Mouse (Mus musculus) ES-Bruce4 (cell line): Measurements from ENCODE around the gene Fes. TPM values are rescaled to one million over a fixed set of nuclear protein-coding genes. Genes with fewer than 3 reads are reported as not detected.
"Not testable (repeated sequence)": the region's sequence is repeated elsewhere in the genome, so short reads cannot be mapped to it uniquely, and the experiment has no call there.

Source experiments
- H3K27ac ChIP-seq: 2 replicates; pipeline ENCODE4 v1.5.1; 2012; ENCODE audit warnings: low read length, inconsistent platforms; ENCODE audit not compliant: insufficient read depth
- H3K27me3 ChIP-seq: 2 replicates; pipeline ENCODE4 v1.6.1; 2012; ENCODE audit warnings: mild to moderate bottlenecking, low read length, inconsistent platforms; ENCODE audit not compliant: control insufficient read depth, poor library complexity, insufficient read depth, severe bottlenecking
- H3K36me3 ChIP-seq: 2 replicates; pipeline ENCODE4 v1.6.1; 2012; ENCODE audit warnings: inconsistent platforms, mild to moderate bottlenecking, low read length, moderate library complexity; ENCODE audit not compliant: control insufficient read depth, poor library complexity, insufficient read depth, severe bottlenecking
- H3K4me1 ChIP-seq: one replicate; pipeline ENCODE4 v1.8.1; 2011; ENCODE audit warnings: low read length; ENCODE audit not compliant: control insufficient read depth, insufficient read depth
- H3K4me3 ChIP-seq: 2 replicates; pipeline ENCODE4 v1.5.1; 2011; ENCODE audit warnings: low read depth, mild to moderate bottlenecking, low read length
- H3K9ac ChIP-seq: 2 replicates; pipeline ENCODE4 v1.6.1; 2012; ENCODE audit warnings: low read depth, mild to moderate bottlenecking, inconsistent platforms; ENCODE audit not compliant: poor library complexity, severe bottlenecking
- H3K9me3 ChIP-seq: replicated peaks from 2 replicates; pipeline ENCODE4 v1.6.1; 2012; ENCODE audit warnings: mild to moderate bottlenecking, low read length, inconsistent platforms; ENCODE audit not compliant: control insufficient read depth, poor library complexity, insufficient read depth, severe bottlenecking
- CTCF ChIP-seq: IDR thresholded peaks from one replicate; pipeline ENCODE4 v1.8.1; 2011; ENCODE audit warnings: low read depth, low read length
- EP300 ChIP-seq: IDR thresholded peaks from 2 replicates; pipeline ENCODE4 v1.6.1; 2011; ENCODE audit warnings: low read depth, low read length; ENCODE audit not compliant: insufficient read depth
- POLR2A ChIP-seq: IDR thresholded peaks from one replicate; pipeline ENCODE4 v1.8.1; 2011; ENCODE audit warnings: low read length; ENCODE audit not compliant: insufficient read depth
- polyA plus RNA-seq: library from polyadenylated mRNA; stranded (reverse); fragments of >200 nt; gene quantifications from 2 replicates; pipeline ENCODE4 v1.2.4, GENCODE M21; 2011; ENCODE audit warnings: low read depth; ENCODE audit not compliant: missing spikeins, insufficient read depth, insufficient read length

Gene Fes
- polyA plus RNA-seq, 1 experiment, result 0.76 TPM

DNA sequence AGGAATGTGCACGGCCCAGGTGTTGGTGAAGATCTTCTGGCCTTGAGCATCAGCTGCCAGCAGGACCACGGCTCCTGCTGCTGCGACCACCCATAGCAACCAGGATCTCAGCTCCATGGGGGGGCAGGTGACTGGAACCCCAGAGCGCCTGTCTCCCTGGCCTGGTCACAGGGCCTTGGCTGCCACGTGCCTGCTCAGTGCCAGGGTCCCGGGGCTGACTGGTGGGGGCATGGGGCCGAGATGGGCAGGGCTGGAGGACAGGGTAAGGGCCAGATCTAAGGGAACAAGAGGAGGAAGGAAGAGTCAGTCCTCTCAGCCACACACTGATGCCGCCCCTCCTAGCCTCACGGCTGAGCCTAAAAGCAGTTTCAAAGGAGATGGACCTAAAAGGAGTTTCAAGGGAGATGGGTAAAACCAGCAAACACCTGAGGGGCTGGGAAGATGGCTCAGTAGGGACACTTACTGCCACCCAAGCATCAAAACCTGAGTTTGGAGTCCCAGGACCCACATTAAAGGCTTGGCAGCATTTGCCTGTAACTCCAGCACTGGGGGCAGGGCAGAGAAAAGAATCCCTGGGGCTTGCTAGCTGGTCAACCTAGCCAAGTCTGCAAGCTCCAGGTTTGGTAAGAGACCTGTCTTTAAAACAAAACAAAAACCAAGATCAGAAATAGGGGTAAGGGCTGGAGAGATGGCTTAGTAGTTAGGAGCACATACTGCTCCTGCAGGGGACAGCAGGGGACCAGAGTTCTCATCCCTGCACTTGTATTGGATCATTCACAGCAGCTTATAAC is 11.1 kb upstream of the Fes start:
- Histone ChIP-seq H3K27me3 (no peaks in the 10 kb centered on the region), H3K9ac (no peak overlapping the region), H3K36me3 (no peaks in the 10 kb centered on the region), H3K4me1 (no peaks in the 10 kb centered on the region), H3K4me3 (no peak overlapping the region), H3K27ac (no peak overlapping the region), H3K9me3 (no peaks in the 10 kb centered on the region)
- TF ChIP-seq EP300 (no peak), CTCF (no peak), POLR2A (no peak)

- no peak overlapping the region for H3K27ac ChIP-seq
- H3K27me3 ChIP-seq, result no peaks in the 10 kb centered on the region
- H3K9me3 ChIP-seq, result no peaks in the 10 kb centered on the region
- no peaks in the 10 kb centered on the region for H3K36me3 ChIP-seq
- no peaks in the 10 kb centered on the region for H3K4me1 ChIP-seq
- H3K9ac ChIP-seq, result no peak overlapping the region
- TF ChIP-seq EP300, result no peak
- no peak for TF ChIP-seq POLR2A
- TF ChIP-seq CTCF, result no peak
- H3K4me3 ChIP-seq, result no peak overlapping the region
These were observed 10.2 kb upstream of the Fes start for GRCm38 (mm10) chr7:80397986-80398385.

DNA sequence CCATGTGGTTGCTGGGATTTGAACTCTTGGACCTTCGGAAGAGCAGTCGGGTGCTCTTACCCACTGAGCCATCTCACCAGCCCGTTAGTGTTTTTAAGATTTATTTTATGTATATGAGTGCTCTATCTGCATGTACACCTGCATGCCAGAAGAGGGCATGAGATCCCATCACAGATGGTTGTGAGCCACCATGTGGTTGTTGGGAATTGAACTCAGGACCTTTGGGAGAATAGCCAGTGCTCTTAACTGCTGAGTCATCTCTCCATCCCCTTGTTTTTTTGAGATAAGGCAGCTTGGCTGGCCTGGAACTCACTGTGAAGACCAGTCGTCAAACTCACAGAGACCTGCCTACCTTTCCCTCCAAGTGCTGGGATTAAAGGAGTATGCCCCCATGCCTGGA is 8.7 kb upstream of the Fes start:
- not testable (repeated sequence) for H3K4me1 ChIP-seq, H3K27ac ChIP-seq, H3K9ac ChIP-seq, H3K9me3 ChIP-seq, H3K27me3 ChIP-seq, H3K4me3 ChIP-seq, H3K36me3 ChIP-seq

DNA sequence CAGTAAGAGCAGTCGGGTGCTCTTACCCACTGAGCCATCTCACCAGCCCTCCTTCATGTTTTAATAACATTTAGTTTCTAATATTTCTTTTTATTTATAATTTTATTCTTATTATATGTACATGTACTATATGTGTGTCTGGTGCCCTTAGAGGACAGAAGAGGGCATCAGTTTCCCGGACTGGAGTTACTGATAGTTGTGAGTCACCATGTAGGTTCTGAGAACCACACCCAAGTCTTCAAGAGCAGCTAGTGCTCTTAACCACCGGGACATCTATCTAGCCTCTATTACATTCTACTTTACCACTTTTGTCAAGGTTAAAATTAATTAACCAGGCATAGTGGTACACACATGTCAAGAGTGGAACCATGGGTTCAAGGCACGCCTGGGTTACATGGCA is 6.9 kb upstream of the Fes start:
- TF ChIP-seq POLR2A (no peak), CTCF (no peak), EP300 (no peak)
- Histone ChIP-seq H3K4me3 (no peak overlapping the region), H3K4me1 (no peaks in the 10 kb centered on the region), H3K9me3 (no peaks in the 10 kb centered on the region), H3K27me3 (no peaks in the 10 kb centered on the region), H3K9ac (no peak overlapping the region), H3K36me3 (no peaks in the 10 kb centered on the region), H3K27ac (no peak overlapping the region)

- Histone ChIP-seq H3K9ac (no peak overlapping the region), H3K27me3 (no peaks in the 10 kb centered on the region), H3K9me3 (no peaks in the 10 kb centered on the region), H3K4me3 (no peak overlapping the region), H3K36me3 (no peaks in the 10 kb centered on the region), H3K4me1 (no peaks in the 10 kb centered on the region), H3K27ac (no peak overlapping the region)
- no peak for TF ChIP-seq POLR2A
- TF ChIP-seq EP300, result no peak
- TF ChIP-seq CTCF, result no peak
These were observed 4.4 kb upstream of the Fes start for GRCm38 (mm10) chr7:80392119-80392518.

DNA sequence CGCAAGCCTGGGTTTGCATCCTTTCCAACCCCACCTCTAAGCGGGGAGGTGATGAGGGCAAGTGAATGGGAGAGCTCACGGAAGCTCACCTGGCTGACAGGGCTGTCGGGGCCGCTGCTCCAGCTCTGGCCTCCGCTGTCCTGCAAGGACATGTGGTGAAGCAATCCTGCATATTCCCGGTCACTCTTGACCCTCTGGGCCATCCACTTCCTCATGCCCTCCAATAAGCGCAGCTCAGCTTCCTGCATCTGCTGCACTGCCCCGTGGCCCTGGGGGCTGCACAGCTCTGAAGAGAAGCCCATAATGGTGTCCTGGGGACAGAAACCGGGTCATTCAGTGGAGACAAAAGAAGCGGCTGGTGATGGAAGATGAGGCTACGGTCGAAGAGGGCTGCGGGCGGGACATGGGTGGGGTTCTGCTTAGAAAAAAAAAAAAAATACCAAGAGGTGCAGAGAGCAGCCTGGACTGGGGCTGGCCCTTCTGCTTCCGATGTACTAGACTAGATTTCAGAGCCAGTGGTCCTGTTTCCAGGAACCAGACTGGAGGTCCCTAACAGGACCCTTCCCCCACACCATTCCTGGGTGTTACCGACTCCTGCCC is 613 bp downstream of the Fes start:
- no peaks in the 10 kb centered on the region for H3K27me3 ChIP-seq
- peak overlapping the region; percentile 34; the same call in 1 of the 2 replicates for H3K9ac ChIP-seq
- H3K4me1 ChIP-seq, result peaks cover 2% of the 10 kb centered on the region
- H3K9me3 ChIP-seq, result no peaks in the 10 kb centered on the region
- H3K27ac ChIP-seq, result no peak overlapping the region
- peak overlapping the region; percentile 58 for H3K4me3 ChIP-seq
- H3K36me3 ChIP-seq, result no peaks in the 10 kb centered on the region
- TF ChIP-seq EP300, result no peak
- TF ChIP-seq CTCF, result no peak
- no peak for TF ChIP-seq POLR2A
